Mouse (Mus musculus) CD4-positive, CD25-positive, alpha-beta regulatory T cell, adult 9 weeks (primary cell): Measurements from ENCODE around the gene Ogdh. TPM values are rescaled to one million over a fixed set of nuclear protein-coding genes. Genes with fewer than 3 reads are reported as not detected.

Experiments
- polyA plus RNA-seq: library from polyadenylated mRNA; unstranded; fragments of 100-300 nt; shearing (Covaris generic); gene quantifications from one replicate; pipeline ENCODE4 v1.2.1, GENCODE M21; 2017

The Ogdh gene
- polyA plus RNA-seq, result 225 TPM

GRCm38 (mm10) chr11:6291401-6292115 is at the start of gene Ogdh:
Ogdh (plus strand) TSS chr11:6291633.

GRCm38 (mm10) chr11:6267320-6268254 is 23.8 kb upstream of the Ogdh start, which contains the start of gene Ddx56:
Ddx56 (minus strand) TSS chr11:6267772.

GRCm38 (mm10) chr11:6274387-6275093 is 16.9 kb upstream of the Ogdh start, which contains the start of gene Tmed4:
Tmed4 (minus strand) TSS chr11:6274870.

GRCm38 (mm10) chr11:6388726-6389413 is 97.4 kb downstream of the Ogdh start, which contains the start of gene Zmiz2:
Zmiz2 (plus strand) TSS chr11:6389074.

Other genes starting within 250 kb of the Ogdh start
- gene Camk2b, start 225.3 kb upstream of the Ogdh start, polyA plus RNA-seq, result 9.4 TPM
- gene A730071L15Rik, start 91.6 kb upstream of the Ogdh start, polyA plus RNA-seq, result 0.36 TPM
- gene Nudcd3, start 91.2 kb upstream of the Ogdh start, polyA plus RNA-seq, result 67.6 TPM
- not detected for gene Npc1l1, start 61.5 kb upstream of the Ogdh start, polyA plus RNA-seq
- gene Ddx56, start 23.9 kb upstream of the Ogdh start, polyA plus RNA-seq, result 90.3 TPM
- gene Tmed4, start 16.8 kb upstream of the Ogdh start, polyA plus RNA-seq, result 86.2 TPM
- gene Zmiz2, start 97.4 kb downstream of the Ogdh start, polyA plus RNA-seq, result 27.3 TPM
- gene Ppia, start 123.8 kb downstream of the Ogdh start, polyA plus RNA-seq, result 5,075 TPM
- gene H2afv, start 152.8 kb downstream of the Ogdh start, polyA plus RNA-seq, result 118 TPM
- gene Purb, start 184.3 kb downstream of the Ogdh start, polyA plus RNA-seq, result 8.4 TPM
- gene Myo1g, start 229.3 kb downstream of the Ogdh start, polyA plus RNA-seq, result 194 TPM